Mouse (Mus musculus): ENCODE measurements around the gene Mitf.

- TF ChIP-seq CTCF (IDR thresholded peaks at IDR 0.05): peak; percentile 60
- TF ChIP-seq EP300 (IDR thresholded peaks at IDR 0.05): no peak
Observed at GRCm38 (mm10) chr6:97761326-97761725, 45.5 kb upstream of the Mitf start.

Data from lung, postnatal 0 days (tissue).